12 mouse cellular contexts compared by ENCODE assay signal in the genomic region with DNA sequence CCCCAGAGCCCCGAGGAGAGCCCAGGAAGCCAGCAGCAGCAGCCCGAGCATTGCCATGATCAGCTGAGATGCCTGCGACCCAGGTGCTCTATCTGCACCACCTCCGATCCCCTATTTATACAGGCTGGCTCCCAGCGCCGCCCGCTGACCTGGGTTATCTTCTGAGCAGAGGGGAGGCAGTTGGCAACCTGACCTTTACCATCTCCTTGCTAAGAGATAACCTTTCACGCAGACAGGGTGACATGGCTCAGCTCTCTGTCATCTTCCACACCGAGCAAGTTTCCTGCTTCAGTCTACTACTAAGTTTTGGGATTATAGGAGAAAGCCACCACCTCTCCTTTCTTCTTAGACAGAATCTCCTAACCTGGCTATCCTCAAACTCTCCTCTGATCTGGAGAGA. TPM values are rescaled to one million over a fixed set of nuclear protein-coding genes. Genes with fewer than 3 reads are reported as not detected.
DNase-seq lines count a peak whose midpoint lies in the region; ATAC-seq and TF ChIP-seq lines count a peak whose summit lies in the region.
"Had no signal": no experiment of that assay in that cellular context is flagged by ENCODE, and none has a peak within 500 bp of the region (broad histone marks: within the 10 kb centered on the region; RNA-seq: fewer than 3 reads in every experiment).

A gene (minus strand): TSS at position 101 of the 400 bp plus-strand sequence.

- peaks cover 32% of the 10 kb centered on the region for H3K27me3 ChIP-seq in heart, embryonic 16.5 days (ENCODE audit: control insufficient read depth, insufficient read depth, low read length)
- peaks cover 61% of the 10 kb centered on the region for H3K27me3 ChIP-seq in neural tube, embryonic 13.5 days
- peaks cover 57% of the 10 kb centered on the region for H3K27me3 ChIP-seq in neural tube, embryonic 15.5 days (replicated peaks)
- peaks cover 31% of the 10 kb centered on the region for H3K27me3 ChIP-seq in intestine, postnatal 0 days (replicated peaks; ENCODE audit: control insufficient read depth, insufficient read depth, low read length)

- TF ChIP-seq CTCF in intestine, postnatal 0 days (IDR thresholded peaks at IDR 0.05; ENCODE audit: low read depth), result no peak
- no peak for TF ChIP-seq CTCF in gastrocnemius, adult 2 months (IDR thresholded peaks at IDR 0.05)

- H3K36me3 ChIP-seq in heart, embryonic 16.5 days (ENCODE audit: control insufficient read depth, insufficient read depth), result no peaks in the 10 kb centered on the region
- no peaks in the 10 kb centered on the region for H3K36me3 ChIP-seq in neural tube, embryonic 13.5 days
- no peaks in the 10 kb centered on the region for H3K36me3 ChIP-seq in neural tube, embryonic 15.5 days
- no peaks in the 10 kb centered on the region for H3K36me3 ChIP-seq in intestine, postnatal 0 days (ENCODE audit: control insufficient read depth, insufficient read depth)

- 9% methylated on average over 9 of the region's 9 CpGs for WGBS in heart, embryonic 16.5 days
- WGBS in neural tube, embryonic 13.5 days, result 7% methylated on average over 9 of the region's 9 CpGs
- 12% methylated on average over 9 of the region's 9 CpGs for WGBS in neural tube, embryonic 15.5 days
- WGBS in intestine, postnatal 0 days, result 20% methylated on average over 9 of the region's 9 CpGs

- H3K4me2 ChIP-seq in heart, embryonic 16.5 days (ENCODE audit: low read depth, low read length), result peak within 1 kb of the TSS; percentile 0; the same call in 1 of the 2 replicates
- no peak within 1 kb of the TSS for H3K4me2 ChIP-seq in neural tube, embryonic 13.5 days
- no peak within 1 kb of the TSS; the same call in 1 of the 2 replicates for H3K4me2 ChIP-seq in neural tube, embryonic 15.5 days
- no peak within 1 kb of the TSS for H3K4me2 ChIP-seq in intestine, postnatal 0 days (replicated peaks; ENCODE audit: low read depth)

- 0 out of 2 replicates have a peak, but pooled peaks cover 2% of the 10 kb centered on the region for H3K9me3 ChIP-seq in heart, embryonic 16.5 days (replicated peaks; ENCODE audit: control insufficient read depth, low read length)
- H3K9me3 ChIP-seq in neural tube, embryonic 13.5 days, result no peaks in the 10 kb centered on the region
- H3K9me3 ChIP-seq in neural tube, embryonic 15.5 days (replicated peaks), result no peaks in the 10 kb centered on the region
- H3K9me3 ChIP-seq in intestine, postnatal 0 days (ENCODE audit: control insufficient read depth), result no peaks in the 10 kb centered on the region

- no peak for ATAC-seq in heart, embryonic 16.5 days (replicated peaks; ENCODE audit: extremely low read depth, insufficient read depth, low FRiP score)
- no peak for ATAC-seq in neural tube, embryonic 13.5 days (ENCODE audit: low read depth)
- no peak for ATAC-seq in neural tube, embryonic 15.5 days (ENCODE audit: low FRiP score)
- ATAC-seq in intestine, postnatal 0 days, result no peak
- ATAC-seq: forebrain, embryonic 14.5 days had no signal

- DNase-seq in heart, postnatal 10 days, result no peak
- no peak for DNase-seq in gastrocnemius, adult 2 months
- no peak for DNase-seq in spleen, adult 12 weeks (ENCODE audit: low spot score)
- DNase-seq: cerebellum, postnatal 36 days; heart, adult 2 months had no signal

- H3K4me3 ChIP-seq in heart, embryonic 16.5 days (ENCODE audit: low read length), result no peak within 1 kb of the TSS
- no peak within 1 kb of the TSS for H3K4me3 ChIP-seq in neural tube, embryonic 13.5 days
- no peak within 1 kb of the TSS for H3K4me3 ChIP-seq in neural tube, embryonic 15.5 days (replicated peaks)
- H3K4me3 ChIP-seq in intestine, postnatal 0 days (ENCODE audit: low read depth, low read length), result 0 out of 2 replicates have a peak within 1 kb of the TSS, but pooled peaks have one; percentile 2
- H3K4me3 ChIP-seq in gastrocnemius, adult 2 months, result no peak within 1 kb of the TSS
- H3K4me3 ChIP-seq: heart, adult 2 months; layer of hippocampus, adult 2 months had no signal

- H3K4me1 ChIP-seq in heart, embryonic 16.5 days (ENCODE audit: control insufficient read depth, insufficient read depth, low read length), result no peaks in the 10 kb centered on the region
- H3K4me1 ChIP-seq in neural tube, embryonic 13.5 days (replicated peaks), result peaks cover 22% of the 10 kb centered on the region
- peaks cover 20% of the 10 kb centered on the region for H3K4me1 ChIP-seq in neural tube, embryonic 15.5 days
- H3K4me1 ChIP-seq in intestine, postnatal 0 days (replicated peaks; ENCODE audit: control insufficient read depth, insufficient read depth, low read length), result no peaks in the 10 kb centered on the region

- intact Hi-C loops in heart, postnatal 10 days (cut with DNase I), result loop anchor here (5.0 kb wide), 1 partner anchor 312 kb away; no protein-coding TSS in a partner anchor
- intact Hi-C loops in gastrocnemius, adult 2 months (cut with DNase I), result loop anchor here (5.0 kb wide), 1 partner anchor 312 kb away; no protein-coding TSS in a partner anchor

- no peak within 1 kb of the TSS for H3K9ac ChIP-seq in heart, embryonic 16.5 days (ENCODE audit: low read length)
- 0 out of 2 replicates have a peak within 1 kb of the TSS, but pooled peaks have one; percentile 6 for H3K9ac ChIP-seq in neural tube, embryonic 13.5 days
- H3K9ac ChIP-seq in neural tube, embryonic 15.5 days (replicated peaks), result no peak within 1 kb of the TSS
- no peak within 1 kb of the TSS for H3K9ac ChIP-seq in intestine, postnatal 0 days (ENCODE audit: low read depth, low read length)
- H3K9ac ChIP-seq: liver, embryonic 14.5 days had no signal

- no peak within 1 kb of the TSS for H3K27ac ChIP-seq in heart, embryonic 16.5 days (ENCODE audit: low read length)
- no peak within 1 kb of the TSS for H3K27ac ChIP-seq in neural tube, embryonic 13.5 days (replicated peaks)
- no peak within 1 kb of the TSS for H3K27ac ChIP-seq in neural tube, embryonic 15.5 days (replicated peaks)
- no peak within 1 kb of the TSS for H3K27ac ChIP-seq in intestine, postnatal 0 days (ENCODE audit: low read depth, low read length)
- no peak within 1 kb of the TSS for H3K27ac ChIP-seq in gastrocnemius, adult 2 months
- H3K27ac ChIP-seq: heart, adult 2 months; layer of hippocampus, adult 2 months; liver, embryonic 14.5 days had no signal

RNA-seq across cellular contexts. Expression of the gene that starts here (rescaled TPM):
- 0.24 TPM in 1 of 2 replicates, not detected in the other for polyA plus RNA-seq in heart, embryonic 16.5 days (2015; fragmentation: Nextera tagmentation; extraction: Ambion mirVana)
- not detected for total RNA-seq in heart, postnatal 10 days (2021)
- not detected in 2 replicates for polyA plus RNA-seq in neural tube, embryonic 13.5 days (2015; fragmentation: Nextera tagmentation; extraction: Ambion mirVana)
- polyA plus RNA-seq in neural tube, embryonic 15.5 days (2015; fragmentation: Nextera tagmentation; extraction: Ambion mirVana), result 1.0 and 1.4 TPM in 2 replicates
- polyA plus RNA-seq in intestine, postnatal 0 days (2015; fragmentation: Nextera tagmentation; extraction: Ambion mirVana), result 0.42 TPM in 1 of 2 replicates, not detected in the other
- total RNA-seq in gastrocnemius, adult 2 months (2021), result not detected
- total RNA-seq: heart, adult 2 months; layer of hippocampus, adult 2 months had no signal
- polyA plus RNA-seq: forebrain, embryonic 14.5 days; heart, adult 2 months; liver, embryonic 14.5 days had no signal
